Mouse (Mus musculus): ENCODE data around the gene Pex5l. TPM values are rescaled to one million over a fixed set of nuclear protein-coding genes. Genes with fewer than 3 reads are reported as not detected.

Gene Pex5l
- polyA plus RNA-seq, 1 experiment from 2014 or later = not detected

- no peaks in the 10 kb centered on the region for H3K9me3 ChIP-seq (replicated peaks)
- no peaks in the 10 kb centered on the region for H3K4me1 ChIP-seq (replicated peaks)
- H3K27me3 ChIP-seq = no peaks in the 10 kb centered on the region
- WGBS (ENCODE audit: insufficient replicate concordance) = 45% methylated on average over 2 of the region's 2 CpGs
- no peak overlapping the region for H3K4me2 ChIP-seq
- H3K9ac ChIP-seq = no peak overlapping the region
- H3K4me3 ChIP-seq (replicated peaks) = no peak overlapping the region
- H3K36me3 ChIP-seq (replicated peaks) = no peaks in the 10 kb centered on the region
- no peak overlapping the region for H3K27ac ChIP-seq (replicated peaks)
- ATAC-seq (ENCODE audit: insufficient read depth) = no peak
Observed at GRCm38 (mm10) chr3:33089470-33089869, 53.6 kb downstream of the Pex5l start.

DNA sequence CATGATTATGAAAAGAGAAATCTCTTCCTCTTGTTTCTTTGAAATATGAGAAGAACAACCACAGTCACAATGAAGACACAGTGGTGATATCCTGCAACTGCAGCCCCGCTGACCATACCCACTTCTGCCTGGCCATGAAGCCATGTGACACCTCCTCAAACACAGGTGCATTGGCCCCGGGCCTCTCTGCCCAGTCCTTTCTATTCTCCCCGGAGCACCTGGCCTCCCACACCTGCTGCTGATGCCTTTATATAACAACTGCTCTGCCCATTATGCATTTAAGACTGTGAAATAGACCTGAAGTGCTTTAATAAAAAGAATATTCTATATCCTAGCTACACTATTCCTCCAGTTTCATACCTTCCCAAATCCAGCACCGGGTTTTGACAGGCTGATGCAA lies 54.8 kb downstream of the Pex5l start:
- no peak for ATAC-seq (ENCODE audit: insufficient read depth)
- Histone ChIP-seq H3K27me3 (no peaks in the 10 kb centered on the region), H3K4me2 (no peak overlapping the region), H3K4me1 (replicated peaks) (no peaks in the 10 kb centered on the region), H3K36me3 (replicated peaks) (no peaks in the 10 kb centered on the region), H3K4me3 (replicated peaks) (no peak overlapping the region), H3K27ac (replicated peaks) (no peak overlapping the region), H3K9me3 (replicated peaks) (no peaks in the 10 kb centered on the region), H3K9ac (no peak overlapping the region)
- WGBS (ENCODE audit: insufficient replicate concordance) = 49% methylated on average over 4 of the region's 4 CpGs

DNA sequence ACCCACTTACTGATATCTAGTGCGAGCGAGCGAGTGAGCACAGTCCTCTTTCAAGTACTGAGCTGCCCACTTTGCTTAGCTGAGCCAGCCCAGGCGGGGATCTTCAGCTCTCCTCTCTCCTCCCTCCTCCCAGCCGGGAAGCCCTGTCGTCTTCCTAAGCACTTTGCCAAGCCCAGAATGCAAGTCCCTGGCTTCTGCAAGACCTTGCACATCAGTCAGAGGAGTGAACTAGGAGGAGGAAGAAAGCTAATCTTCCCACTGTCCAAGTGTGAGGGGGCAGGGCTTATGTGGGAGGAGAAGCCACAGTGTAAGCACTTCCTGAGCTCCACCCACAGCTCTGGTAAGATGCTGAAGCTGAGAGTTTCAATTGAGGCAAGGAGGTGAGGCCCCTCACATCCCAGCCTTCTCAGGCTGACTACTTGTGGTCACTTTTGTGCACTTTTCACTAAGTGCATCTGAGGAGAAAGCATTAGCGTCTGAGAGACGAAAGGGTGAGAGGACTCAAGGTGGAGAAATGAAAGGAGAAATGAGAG lies 60.2 kb downstream of the Pex5l start:
- Histone ChIP-seq H3K4me1 (replicated peaks) (no peaks in the 10 kb centered on the region), H3K4me2 (no peak overlapping the region), H3K9me3 (replicated peaks) (no peaks in the 10 kb centered on the region), H3K36me3 (replicated peaks) (no peaks in the 10 kb centered on the region), H3K27me3 (no peaks in the 10 kb centered on the region), H3K4me3 (replicated peaks) (no peak overlapping the region), H3K27ac (replicated peaks) (no peak overlapping the region), H3K9ac (no peak overlapping the region)
- ATAC-seq (ENCODE audit: insufficient read depth) = no peak
- WGBS (ENCODE audit: insufficient replicate concordance) = 30% methylated on average over 8 of the region's 8 CpGs

GRCm38 (mm10) chr3:33081793-33082192 lies 61.3 kb downstream of the Pex5l start:
- H3K4me2 ChIP-seq = no peak overlapping the region
- H3K9ac ChIP-seq = no peak overlapping the region
- no peak overlapping the region for H3K27ac ChIP-seq (replicated peaks)
- H3K4me1 ChIP-seq (replicated peaks) = no peaks in the 10 kb centered on the region
- no peaks in the 10 kb centered on the region for H3K9me3 ChIP-seq (replicated peaks)
- no peaks in the 10 kb centered on the region for H3K36me3 ChIP-seq (replicated peaks)
- H3K27me3 ChIP-seq = no peaks in the 10 kb centered on the region
- H3K4me3 ChIP-seq (replicated peaks) = no peak overlapping the region
- ATAC-seq (ENCODE audit: insufficient read depth) = no peak
- WGBS (ENCODE audit: insufficient replicate concordance) = 61% methylated on average over 4 of the region's 4 CpGs

- Histone ChIP-seq H3K9ac (no peak overlapping the region), H3K36me3 (replicated peaks) (no peaks in the 10 kb centered on the region), H3K4me1 (replicated peaks) (no peaks in the 10 kb centered on the region), H3K27ac (replicated peaks) (no peak overlapping the region), H3K4me2 (no peak overlapping the region), H3K4me3 (replicated peaks) (no peak overlapping the region), H3K27me3 (no peaks in the 10 kb centered on the region), H3K9me3 (replicated peaks) (no peaks in the 10 kb centered on the region)
- no peak for ATAC-seq (ENCODE audit: insufficient read depth)
- WGBS (ENCODE audit: insufficient replicate concordance) = 76% methylated on average over 1 of the region's 1 CpGs
Observed at GRCm38 (mm10) chr3:33079658-33080057, 63.4 kb downstream of the Pex5l start.

DNA sequence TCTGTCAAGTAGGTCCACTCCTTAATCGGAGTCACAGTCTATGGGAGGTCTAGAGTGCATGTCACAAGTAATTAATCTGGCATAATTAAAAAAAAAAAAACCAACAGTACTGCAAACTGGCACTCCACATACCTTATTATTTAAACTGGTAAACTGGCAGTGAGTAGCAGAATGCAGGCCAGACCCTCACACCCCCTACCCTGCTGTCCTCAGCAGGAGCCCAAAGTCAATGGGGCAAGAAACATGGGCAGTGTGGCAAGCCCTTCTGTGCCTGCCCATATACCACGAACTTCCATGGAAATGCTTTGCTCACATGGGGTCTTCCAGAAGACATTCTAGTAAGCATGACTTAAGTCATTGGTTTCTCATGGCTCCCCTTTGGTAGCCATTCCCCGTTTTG lies 63.9 kb downstream of the Pex5l start:
- no peak overlapping the region for H3K9ac ChIP-seq
- H3K4me3 ChIP-seq (replicated peaks) = no peak overlapping the region
- no peaks in the 10 kb centered on the region for H3K9me3 ChIP-seq (replicated peaks)
- ATAC-seq (ENCODE audit: insufficient read depth) = no peak
- H3K4me1 ChIP-seq (replicated peaks) = no peaks in the 10 kb centered on the region
- 62% methylated on average over 3 of the region's 3 CpGs for WGBS (ENCODE audit: insufficient replicate concordance)
- H3K36me3 ChIP-seq (replicated peaks) = no peaks in the 10 kb centered on the region
- H3K4me2 ChIP-seq = no peak overlapping the region
- H3K27ac ChIP-seq (replicated peaks) = no peak overlapping the region
- no peaks in the 10 kb centered on the region for H3K27me3 ChIP-seq

DNA sequence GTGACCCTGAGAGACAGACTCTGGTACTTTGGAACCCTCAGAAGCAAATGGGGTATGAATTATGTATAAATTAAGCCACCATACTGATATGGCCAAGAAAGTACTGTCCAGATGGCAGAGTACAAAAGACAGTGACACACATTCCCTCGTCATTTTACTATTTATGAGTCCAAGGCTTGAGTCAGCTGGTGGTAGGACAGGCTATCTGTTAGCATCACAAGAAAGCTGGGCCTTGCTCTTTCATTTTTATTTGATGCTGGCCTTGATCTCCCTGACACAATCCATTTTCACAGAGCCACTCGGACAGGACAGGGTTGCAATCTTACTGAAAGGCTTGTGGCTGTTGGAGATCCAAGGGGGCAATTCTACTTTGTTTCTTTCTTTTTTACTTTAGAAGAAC lies 67.4 kb downstream of the Pex5l start:
- no peak overlapping the region for H3K4me2 ChIP-seq
- no peaks in the 10 kb centered on the region for H3K27me3 ChIP-seq
- H3K27ac ChIP-seq (replicated peaks) = no peak overlapping the region
- no peak overlapping the region for H3K4me3 ChIP-seq (replicated peaks)
- H3K4me1 ChIP-seq (replicated peaks) = no peaks in the 10 kb centered on the region
- no peak for ATAC-seq (ENCODE audit: insufficient read depth)
- no peaks in the 10 kb centered on the region for H3K36me3 ChIP-seq (replicated peaks)
- no peak overlapping the region for H3K9ac ChIP-seq
- no peaks in the 10 kb centered on the region for H3K9me3 ChIP-seq (replicated peaks)
- WGBS (ENCODE audit: insufficient replicate concordance) = 45% methylated on average over 2 of the region's 2 CpGs

- H3K27me3 ChIP-seq = no peaks in the 10 kb centered on the region
- no peak for ATAC-seq (ENCODE audit: insufficient read depth)
- 48% methylated on average over 10 of the region's 10 CpGs for WGBS (ENCODE audit: insufficient replicate concordance)
- no peaks in the 10 kb centered on the region for H3K4me1 ChIP-seq (replicated peaks)
- no peaks in the 10 kb centered on the region for H3K9me3 ChIP-seq (replicated peaks)
- H3K4me3 ChIP-seq (replicated peaks) = no peak overlapping the region
- H3K4me2 ChIP-seq = no peak overlapping the region
- no peaks in the 10 kb centered on the region for H3K36me3 ChIP-seq (replicated peaks)
- H3K27ac ChIP-seq (replicated peaks) = no peak overlapping the region
- no peak overlapping the region for H3K9ac ChIP-seq
Observed at GRCm38 (mm10) chr3:33074266-33074981, 68.6 kb downstream of the Pex5l start.

- H3K36me3 ChIP-seq (replicated peaks) = no peaks in the 10 kb centered on the region
- no peak for ATAC-seq (ENCODE audit: insufficient read depth)
- H3K27me3 ChIP-seq = no peaks in the 10 kb centered on the region
- no peak overlapping the region for H3K4me2 ChIP-seq
- no peak overlapping the region for H3K4me3 ChIP-seq (replicated peaks)
- H3K4me1 ChIP-seq (replicated peaks) = no peaks in the 10 kb centered on the region
- 51% methylated on average over 1 of the region's 1 CpGs for WGBS (ENCODE audit: insufficient replicate concordance)
- no peak overlapping the region for H3K9ac ChIP-seq
- H3K27ac ChIP-seq (replicated peaks) = no peak overlapping the region
- H3K9me3 ChIP-seq (replicated peaks) = no peaks in the 10 kb centered on the region
Observed at GRCm38 (mm10) chr3:33073905-33074265, 69.2 kb downstream of the Pex5l start.

- Histone ChIP-seq H3K4me2 (no peak overlapping the region), H3K9ac (no peak overlapping the region), H3K27ac (replicated peaks) (no peak overlapping the region), H3K27me3 (no peaks in the 10 kb centered on the region), H3K4me1 (replicated peaks) (no peaks in the 10 kb centered on the region), H3K4me3 (replicated peaks) (no peak overlapping the region), H3K9me3 (replicated peaks) (no peaks in the 10 kb centered on the region), H3K36me3 (replicated peaks) (no peaks in the 10 kb centered on the region)
- whole genome bisulfite sequencing (ENCODE audit: insufficient replicate concordance) = 71% methylated on average over 6 of the region's 6 CpGs
- no peak for ATAC-seq (ENCODE audit: insufficient read depth)
Observed at GRCm38 (mm10) chr3:33070771-33071170, 72.3 kb downstream of the Pex5l start.

GRCm38 (mm10) chr3:33068146-33068545 lies 74.9 kb downstream of the Pex5l start:
- Histone ChIP-seq H3K27ac (replicated peaks) (no peak overlapping the region), H3K4me1 (replicated peaks) (no peaks in the 10 kb centered on the region), H3K9me3 (replicated peaks) (no peaks in the 10 kb centered on the region), H3K4me2 (no peak overlapping the region), H3K9ac (no peak overlapping the region), H3K4me3 (replicated peaks) (no peak overlapping the region), H3K27me3 (no peaks in the 10 kb centered on the region), H3K36me3 (replicated peaks) (no peaks in the 10 kb centered on the region)
- no peak for ATAC-seq (ENCODE audit: insufficient read depth)
- 57% methylated on average over 5 of the region's 5 CpGs for WGBS (ENCODE audit: insufficient replicate concordance)

- H3K27ac ChIP-seq (replicated peaks) = no peak overlapping the region
- no peaks in the 10 kb centered on the region for H3K9me3 ChIP-seq (replicated peaks)
- H3K4me3 ChIP-seq (replicated peaks) = no peak overlapping the region
- 49% methylated on average over 6 of the region's 6 CpGs for WGBS (ENCODE audit: insufficient replicate concordance)
- H3K4me2 ChIP-seq = no peak overlapping the region
- H3K36me3 ChIP-seq (replicated peaks) = no peaks in the 10 kb centered on the region
- no peak overlapping the region for H3K9ac ChIP-seq
- H3K4me1 ChIP-seq (replicated peaks) = no peaks in the 10 kb centered on the region
- ATAC-seq (ENCODE audit: insufficient read depth) = no peak
- H3K27me3 ChIP-seq = no peaks in the 10 kb centered on the region
Observed at GRCm38 (mm10) chr3:33063590-33063989, 79.5 kb downstream of the Pex5l start.

Data from liver, embryonic 15.5 days (tissue).